Mouse (Mus musculus) erythroblast, embryonic 14.5 days (primary cell): Measurements from ENCODE around the gene Specc1. TPM values are rescaled to one million over a fixed set of nuclear protein-coding genes. Genes with fewer than 3 reads are reported as not detected.

Experiments
- H3K27me3 ChIP-seq: 2 replicates; pipeline ENCODE4 v1.6.1; 2012; ENCODE audit warnings: inconsistent platforms; ENCODE audit not compliant: control insufficient read depth
- H3K36me3 ChIP-seq: 2 replicates; pipeline ENCODE4 v1.6.1; 2012; ENCODE audit warnings: mild to moderate bottlenecking, inconsistent platforms; ENCODE audit not compliant: control insufficient read depth
- H3K4me1 ChIP-seq: 2 replicates; pipeline ENCODE4 v1.6.1; 2012; ENCODE audit warnings: inconsistent platforms; ENCODE audit not compliant: control insufficient read depth
- H3K4me3 ChIP-seq: replicated peaks from 2 replicates; pipeline ENCODE3; 2012; ENCODE audit warnings: moderate library complexity, mild to moderate bottlenecking, inconsistent platforms
- H3K9me3 ChIP-seq: 2 replicates; pipeline ENCODE4 v1.6.1; 2012; ENCODE audit warnings: low read length, inconsistent platforms, mixed read lengths; ENCODE audit not compliant: control insufficient read depth
- GATA1 ChIP-seq: IDR thresholded peaks from 2 replicates; pipeline ENCODE4 v1.6.1; 2012; ENCODE audit warnings: low read length, inconsistent platforms, mixed read lengths
- TAL1 ChIP-seq: IDR thresholded peaks from 3 replicates; pipeline ENCODE4 v1.6.1; 2012; ENCODE audit warnings: low read length, inconsistent platforms, mixed read lengths
- polyA plus RNA-seq: library from polyadenylated mRNA; stranded (reverse); fragments of >175 nt; gene quantifications from 2 replicates; pipeline ENCODE4 v1.2.3, GENCODE M21; 2012

The Specc1 gene
- polyA plus RNA-seq, 1 experiment = 15.5 TPM

DNA sequence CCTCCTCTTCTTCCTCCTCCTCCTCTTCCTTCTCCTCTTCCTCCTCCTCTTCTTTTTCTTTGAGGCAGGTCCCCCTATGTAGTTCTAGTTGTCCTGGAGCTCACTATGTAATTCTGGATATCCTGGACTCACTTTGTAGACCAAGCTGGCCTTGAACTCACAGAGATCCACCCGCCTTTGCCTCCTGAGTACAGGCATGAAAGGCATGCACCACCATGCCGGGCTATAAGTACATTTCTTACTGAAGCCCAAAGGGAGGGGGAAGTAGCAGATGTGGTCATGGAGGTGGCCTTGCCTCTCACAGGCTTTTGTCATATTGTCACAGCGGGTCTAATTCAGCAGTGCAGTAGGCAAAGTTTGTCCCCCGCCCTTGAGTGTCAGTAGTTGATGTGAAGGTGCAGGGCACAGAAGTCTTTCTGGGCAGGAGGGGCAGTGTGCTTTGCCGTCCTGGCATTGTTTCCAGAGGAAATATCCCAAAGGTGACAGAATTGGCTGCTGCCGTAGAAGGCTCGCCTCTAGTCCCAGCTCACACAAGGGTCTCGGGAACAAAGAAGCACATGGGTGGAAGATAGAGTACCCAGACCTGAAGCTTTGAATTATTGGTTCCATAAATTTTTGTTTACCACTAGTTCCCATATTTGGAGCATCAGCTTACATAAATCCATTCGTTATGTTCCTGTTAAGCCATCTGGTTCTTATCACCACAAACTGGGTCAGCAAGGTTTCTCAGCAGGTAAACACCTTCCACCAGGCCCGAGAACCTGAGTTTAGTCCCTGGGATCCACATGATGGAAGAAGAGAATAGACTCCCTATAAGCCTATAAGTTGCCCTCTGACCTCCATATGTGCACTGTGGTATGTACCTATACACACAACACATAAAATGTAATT lies 62.0 kb downstream of the Specc1 start:
- Histone ChIP-seq H3K4me3 (no peak overlapping the region), H3K9me3 (no peaks in the 10 kb centered on the region), H3K27me3 (no peaks in the 10 kb centered on the region), H3K4me1 (peaks cover 43% of the 10 kb centered on the region), H3K36me3 (peaks cover 82% of the 10 kb centered on the region)
- TF ChIP-seq TAL1 = no peak
- no peak for TF ChIP-seq GATA1

DNA sequence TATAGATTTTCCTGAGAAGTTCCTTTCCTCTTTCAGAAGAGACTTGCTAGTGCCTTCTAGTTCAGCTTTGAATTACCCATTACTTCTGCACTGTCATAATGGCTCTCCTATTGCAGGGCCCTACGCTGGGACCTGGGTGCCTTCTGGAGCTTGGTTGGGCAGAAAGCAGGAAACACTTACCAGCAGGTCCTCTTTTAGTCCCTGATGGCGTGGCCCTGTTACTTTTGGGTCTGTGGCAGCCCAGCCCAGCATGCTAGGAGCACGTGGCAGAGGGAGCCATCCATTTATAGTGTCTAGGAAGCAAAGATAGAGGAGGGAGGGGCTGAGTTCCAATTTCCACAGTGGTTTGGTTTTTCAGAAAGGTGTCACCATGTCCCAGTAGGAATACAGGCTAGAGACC lies 63.3 kb downstream of the Specc1 start:
- Histone ChIP-seq H3K4me1 (peaks cover 43% of the 10 kb centered on the region), H3K4me3 (no peak overlapping the region), H3K9me3 (no peaks in the 10 kb centered on the region), H3K27me3 (no peaks in the 10 kb centered on the region), H3K36me3 (peaks cover 86% of the 10 kb centered on the region)
- no peak for TF ChIP-seq TAL1
- TF ChIP-seq GATA1 = no peak

DNA sequence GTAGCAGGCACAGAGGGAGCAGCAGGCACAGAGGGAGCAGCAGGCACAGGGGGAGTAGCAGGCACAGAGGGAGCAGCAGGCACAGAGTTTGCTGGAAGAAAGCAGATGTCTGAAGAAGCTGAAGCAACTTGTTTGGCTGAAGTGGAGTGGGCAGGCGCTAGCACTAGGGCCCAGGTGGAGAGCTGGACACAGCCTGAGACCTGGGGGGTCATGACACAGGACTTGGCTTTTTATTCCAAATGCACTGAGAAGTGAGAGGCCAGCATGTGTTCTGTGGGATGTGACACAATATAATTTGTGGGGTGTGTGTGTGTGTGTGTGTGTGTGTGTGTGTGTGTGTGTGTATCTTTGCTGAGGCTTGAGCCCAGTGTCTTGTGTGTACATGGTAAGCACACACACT lies 64.3 kb downstream of the Specc1 start:
- peaks cover 86% of the 10 kb centered on the region for H3K36me3 ChIP-seq
- no peak overlapping the region for H3K4me3 ChIP-seq
- no peaks in the 10 kb centered on the region for H3K27me3 ChIP-seq
- H3K4me1 ChIP-seq = peaks cover 51% of the 10 kb centered on the region
- H3K9me3 ChIP-seq = no peaks in the 10 kb centered on the region
- no peak for TF ChIP-seq GATA1
- TF ChIP-seq TAL1 = no peak

DNA sequence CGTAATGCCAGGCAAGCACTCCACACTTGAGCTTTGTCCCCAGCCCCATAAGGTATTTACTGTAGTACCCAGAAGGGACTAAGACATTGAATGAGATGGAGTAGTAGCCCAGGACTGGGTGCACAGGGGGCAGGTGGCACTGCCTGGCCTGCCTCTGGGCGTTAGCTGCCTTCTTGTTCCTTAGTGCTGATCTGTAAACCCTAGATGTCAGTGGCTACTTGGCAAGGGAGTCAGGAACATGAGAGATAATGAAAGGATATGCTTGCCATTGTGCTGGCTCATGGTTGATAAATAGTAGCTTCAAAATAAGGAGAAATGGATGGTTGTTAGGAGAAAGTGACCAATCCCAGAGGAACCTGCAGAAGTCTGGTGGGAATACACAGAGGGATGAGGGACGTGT lies 65.5 kb downstream of the Specc1 start:
- Histone ChIP-seq H3K4me3 (no peak overlapping the region), H3K4me1 (peaks cover 53% of the 10 kb centered on the region), H3K27me3 (no peaks in the 10 kb centered on the region), H3K36me3 (peaks cover 84% of the 10 kb centered on the region), H3K9me3 (no peaks in the 10 kb centered on the region)
- TF ChIP-seq TAL1 (no peak), GATA1 (no peak)

DNA sequence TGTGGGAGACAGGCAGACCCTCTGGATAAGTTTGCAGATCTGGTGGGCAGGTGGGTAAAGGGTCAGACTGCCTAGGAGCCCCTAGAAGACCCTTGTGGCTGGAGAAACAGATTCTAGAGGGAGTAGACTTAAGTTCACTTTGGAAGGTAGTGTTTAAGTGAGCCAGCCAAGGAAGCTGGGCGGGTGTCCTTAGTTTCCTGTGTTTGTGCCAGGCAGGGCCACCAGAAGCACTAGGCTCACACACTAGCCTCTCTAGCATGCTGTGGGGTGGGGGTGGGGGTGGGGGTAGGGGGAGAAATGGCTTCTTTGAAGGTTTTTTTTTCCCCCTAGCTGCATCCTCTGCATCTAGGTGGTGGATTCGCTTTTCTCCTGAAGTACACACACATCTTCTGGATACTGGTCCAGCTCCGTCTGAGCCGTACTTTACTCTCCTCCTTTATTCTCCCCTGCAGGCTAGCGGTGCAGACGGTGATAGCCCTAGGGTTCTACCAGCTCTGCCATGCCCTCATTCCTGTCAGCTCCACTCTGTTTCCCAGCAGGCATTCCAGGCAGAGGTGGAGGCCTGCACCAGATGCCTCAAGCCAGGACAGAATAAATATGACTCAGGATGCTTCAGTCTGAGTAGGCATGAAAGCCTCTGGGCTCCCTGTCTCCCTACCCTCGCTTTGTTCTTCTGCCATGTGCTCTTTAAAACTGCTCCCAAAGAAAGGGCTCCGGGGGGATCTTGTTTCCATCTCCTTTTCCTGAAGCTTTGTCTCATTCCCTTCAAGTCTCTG lies 66.3 kb downstream of the Specc1 start:
- Histone ChIP-seq H3K36me3 (peaks cover 90% of the 10 kb centered on the region), H3K4me3 (no peak overlapping the region), H3K9me3 (no peaks in the 10 kb centered on the region), H3K27me3 (no peaks in the 10 kb centered on the region), H3K4me1 (peaks cover 57% of the 10 kb centered on the region)
- TF ChIP-seq TAL1 (no peak), GATA1 (no peak)

DNA sequence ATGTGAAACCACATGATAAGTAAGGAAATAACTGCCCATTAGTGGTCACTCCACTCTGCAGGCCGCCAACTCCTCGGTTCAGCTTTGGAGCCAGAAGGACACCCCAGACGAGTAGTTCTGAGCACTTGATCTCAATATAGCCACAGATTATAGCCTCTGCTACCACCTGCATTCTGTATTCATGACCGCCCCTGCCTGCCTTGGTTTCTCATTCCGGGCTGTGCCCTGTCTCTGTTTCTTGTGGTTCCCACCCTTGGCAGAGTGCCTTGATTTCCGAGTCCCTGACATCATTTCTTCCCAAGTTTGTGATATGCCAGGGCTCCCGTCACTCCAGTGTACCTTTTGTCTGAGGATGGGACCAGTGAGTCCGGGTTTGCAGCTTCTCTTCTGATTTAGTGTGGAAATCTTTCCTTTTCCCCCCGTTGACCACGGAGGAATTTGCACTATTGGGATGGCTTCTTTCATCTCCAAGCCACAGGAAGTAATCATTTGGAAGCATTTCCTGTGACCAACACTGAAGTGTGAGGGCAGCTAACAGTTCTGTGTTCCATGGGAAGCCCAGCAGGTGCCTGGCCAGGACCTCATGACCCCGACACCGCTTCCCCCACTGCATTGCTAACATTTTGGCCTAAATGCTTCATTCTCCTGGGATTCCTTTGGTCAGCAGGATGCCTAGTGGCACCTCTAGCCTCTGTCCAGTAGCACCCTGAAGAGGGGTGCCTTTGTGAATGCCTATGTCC lies 67.1 kb downstream of the Specc1 start:
- H3K27me3 ChIP-seq = no peaks in the 10 kb centered on the region
- no peak for TF ChIP-seq TAL1
- no peak for TF ChIP-seq GATA1
- no peaks in the 10 kb centered on the region for H3K9me3 ChIP-seq
- H3K36me3 ChIP-seq = peaks cover 90% of the 10 kb centered on the region
- H3K4me3 ChIP-seq = no peak overlapping the region
- H3K4me1 ChIP-seq = peaks cover 54% of the 10 kb centered on the region

DNA sequence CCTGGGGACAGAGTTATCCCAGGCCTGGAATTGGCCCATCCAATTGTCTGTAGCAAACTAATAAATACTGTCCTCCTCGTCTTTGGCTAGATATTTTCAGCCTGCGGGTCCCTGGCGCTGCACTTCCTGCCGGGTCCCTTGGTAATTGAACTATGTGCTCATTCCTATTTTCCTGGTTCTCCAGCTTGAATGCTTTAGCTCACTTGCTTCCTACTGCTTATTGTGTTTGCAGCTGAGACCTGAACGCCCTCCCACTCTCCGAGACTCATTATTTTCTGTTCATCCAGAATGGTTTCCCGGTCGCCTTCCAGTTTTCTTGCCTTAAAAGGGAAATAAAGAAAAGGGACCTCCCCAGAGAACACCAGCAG lies 67.7 kb downstream of the Specc1 start:
- peaks cover 55% of the 10 kb centered on the region for H3K4me1 ChIP-seq
- TF ChIP-seq GATA1 (no peak), TAL1 (no peak)
- no peaks in the 10 kb centered on the region for H3K9me3 ChIP-seq
- no peaks in the 10 kb centered on the region for H3K27me3 ChIP-seq
- peaks cover 91% of the 10 kb centered on the region for H3K36me3 ChIP-seq
- H3K4me3 ChIP-seq = no peak overlapping the region

DNA sequence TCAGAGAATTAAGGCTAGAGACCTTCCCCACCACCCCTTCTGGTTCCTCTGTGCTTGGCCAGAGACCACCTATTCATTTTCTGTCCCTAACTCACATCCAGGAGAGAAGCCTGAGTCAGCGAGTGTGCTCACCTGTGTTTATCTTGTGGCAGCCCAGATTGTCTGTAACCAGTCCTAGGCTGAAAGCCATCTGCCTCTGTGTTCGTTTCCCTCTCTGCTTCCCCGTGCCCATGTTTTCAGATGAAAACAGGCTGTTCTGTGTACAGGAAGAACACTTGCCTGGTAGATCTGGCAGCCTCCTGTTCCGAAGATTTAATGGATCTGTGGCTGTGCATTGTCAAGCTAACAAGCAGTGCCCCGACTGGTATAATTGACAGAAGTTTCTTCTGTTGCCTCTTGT lies 68.4 kb downstream of the Specc1 start:
- Histone ChIP-seq H3K27me3 (no peaks in the 10 kb centered on the region), H3K36me3 (peaks cover 91% of the 10 kb centered on the region), H3K9me3 (no peaks in the 10 kb centered on the region), H3K4me1 (peaks cover 49% of the 10 kb centered on the region), H3K4me3 (no peak overlapping the region)
- TF ChIP-seq TAL1 (no peak), GATA1 (no peak)

DNA sequence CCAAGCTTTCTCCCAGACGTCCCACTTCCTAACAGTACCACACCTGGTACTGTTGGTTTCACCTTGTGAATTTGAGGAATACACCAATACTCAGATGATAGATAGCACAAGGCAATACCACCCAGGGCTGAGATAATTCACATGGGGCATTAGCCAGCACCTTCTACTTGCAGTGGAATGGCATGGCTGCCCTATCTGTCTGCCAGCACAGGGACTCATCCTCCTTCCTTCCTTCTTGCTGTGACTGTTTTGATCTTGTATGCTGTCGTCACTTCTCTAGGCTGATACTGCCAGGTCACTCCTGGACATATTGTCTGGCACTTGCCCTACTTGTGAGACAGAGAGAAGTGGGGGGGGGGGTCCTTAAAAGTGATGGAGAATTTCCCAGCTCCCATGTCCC lies 69.2 kb downstream of the Specc1 start:
- Histone ChIP-seq H3K4me1 (peaks cover 45% of the 10 kb centered on the region), H3K9me3 (no peaks in the 10 kb centered on the region), H3K4me3 (no peak overlapping the region), H3K27me3 (no peaks in the 10 kb centered on the region), H3K36me3 (peaks cover 93% of the 10 kb centered on the region)
- TF ChIP-seq TAL1 (no peak), GATA1 (no peak)
